Mouse (Mus musculus) heart, postnatal 0 days (tissue): ENCODE results near the gene Tbrg4.

ENCODE experiments used
- CTCF ChIP-seq: IDR thresholded peaks from 2 replicates; pipeline ENCODE4 v1.5.1; 2016; ENCODE audit warnings: antibody characterized with exemption, control low read depth, low read depth
- EP300 ChIP-seq: IDR thresholded peaks from 2 replicates; pipeline ENCODE4 v1.6.1; 2016; ENCODE audit warnings: antibody characterized with exemption, low read depth

DNA sequence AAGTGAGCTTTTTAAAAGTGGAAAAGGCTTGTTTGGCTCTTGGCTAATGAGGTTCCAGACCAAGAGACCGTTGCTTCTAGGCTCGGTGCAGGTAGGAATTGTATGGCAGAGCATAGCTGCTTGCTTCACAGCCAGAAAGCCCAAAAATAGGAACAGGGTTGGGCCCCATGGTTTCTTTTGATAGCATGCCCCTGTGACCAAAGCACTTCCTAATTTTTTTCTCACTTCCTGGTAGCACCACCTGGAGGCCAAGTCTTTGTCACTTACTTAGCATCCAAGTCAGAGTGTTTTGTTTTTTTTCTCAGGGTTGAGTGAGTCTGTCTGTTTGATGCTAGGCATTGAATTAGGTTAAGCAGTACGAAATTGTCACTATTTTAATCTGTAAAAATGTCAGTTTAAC lies 39.2 kb downstream of the Tbrg4 start:
- peak; percentile 30 for TF ChIP-seq CTCF
- TF ChIP-seq EP300: no peak
